1 mouse cellular context compared by ENCODE assay signal in the genomic region with DNA sequence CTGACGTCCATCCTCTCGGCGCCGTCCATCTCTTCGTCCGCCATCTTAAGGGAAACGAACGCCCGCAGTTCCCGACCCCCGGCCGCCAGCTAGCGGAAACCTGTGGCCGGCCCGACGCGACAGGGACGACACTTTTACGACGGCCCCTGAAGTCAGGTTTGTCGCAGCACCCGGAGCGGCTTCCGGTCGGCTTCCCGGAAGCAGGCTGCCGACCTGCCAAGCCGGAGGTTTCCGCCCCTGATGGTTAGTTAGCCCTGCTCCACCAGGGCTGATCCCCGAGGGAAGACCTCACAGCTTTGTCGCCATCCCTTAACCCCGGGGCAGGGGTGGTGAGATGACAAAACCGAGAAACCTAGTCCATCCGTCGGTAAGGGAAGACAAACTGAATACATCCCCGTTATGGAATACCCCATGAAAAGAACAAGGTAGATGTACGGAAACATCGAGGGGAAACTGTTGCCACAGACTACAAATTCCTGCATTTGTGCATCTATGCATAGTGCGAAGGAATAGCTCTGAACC.
TF ChIP-seq lines count a peak whose summit lies in the region.

A gene (minus strand): TSS at position 157 of the 522 bp plus-strand sequence.

TF ChIP-seq in MEL, 35 proteins besides CTCF, POLR2A, EP300 and RAD21 (continued from another document):
- TF ChIP-seq TBP (IDR thresholded peaks at IDR 0.05; ENCODE audit: low read depth, low read length) (peak; percentile 70; the same call in 1 of the 2 replicates), CHD1 (IDR thresholded peaks at IDR 0.05; ENCODE audit: low read depth, low read length) (no peak), MYC (IDR thresholded peaks at IDR 0.05; ENCODE audit: low read depth, low read length) (0 out of 2 replicates have a peak, but pooled peaks have one; percentile 63), CHD2 (IDR thresholded peaks at IDR 0.05; ENCODE audit: low read length) (no peak), UBTF (IDR thresholded peaks at IDR 0.05; ENCODE audit: borderline replicate concordance, insufficient read depth, low read depth, low read length) (no peak), NELFE (IDR thresholded peaks at IDR 0.05; ENCODE audit: low read depth, low read length) (peak; percentile 96), JUND (IDR thresholded peaks at IDR 0.05; ENCODE audit: low read depth, low read length) (no peak), USF1 (IDR thresholded peaks at IDR 0.05; ENCODE audit: low read depth, low read length) (0 out of 2 replicates have a peak, but pooled peaks have one; percentile 21), MXI1 (IDR thresholded peaks at IDR 0.05; ENCODE audit: low read depth, low read length) (0 out of 2 replicates have a peak, but pooled peaks have one; percentile 31), USF2 (IDR thresholded peaks at IDR 0.05; ENCODE audit: borderline replicate concordance in 1 of 2, insufficient read depth in 1 of 2, low read depth in 1 of 2, low read length in 2 of 2) (no peak), GATA1 (IDR thresholded peaks at IDR 0.05; ENCODE audit: low read depth, low read length) (no peak)
